Mouse (Mus musculus): ENCODE results near the gene Mepe. TPM values are rescaled to one million over a fixed set of nuclear protein-coding genes. Genes with fewer than 3 reads are reported as not detected.

Mepe gene
- polyA plus RNA-seq, 1 experiment from 2014 or later = not detected

DNA sequence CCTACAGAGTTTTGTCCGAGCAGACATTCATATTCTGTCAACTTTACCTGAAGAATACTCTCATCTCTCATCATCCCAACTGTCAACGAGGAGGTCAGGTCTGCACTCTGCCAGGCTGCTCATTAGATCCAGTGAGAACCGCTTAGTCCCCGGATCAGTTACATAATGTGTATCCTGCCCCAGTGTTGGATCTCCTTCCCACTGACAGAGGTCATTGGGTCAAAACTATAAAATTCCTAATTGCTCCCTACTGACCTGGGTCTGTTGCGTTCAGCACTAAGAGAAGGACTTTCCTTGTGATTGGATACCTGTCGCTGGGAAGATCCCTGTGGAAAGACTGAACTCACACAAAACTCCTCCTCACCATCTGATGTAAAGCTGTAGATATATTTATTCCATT lies 34.1 kb downstream of the Mepe start:
- Histone ChIP-seq H3K9ac (no peak overlapping the region), H3K36me3 (no peaks in the 10 kb centered on the region), H3K9me3 (replicated peaks) (no peaks in the 10 kb centered on the region), H3K4me3 (no peak overlapping the region), H3K27ac (no peak overlapping the region), H3K4me2 (no peak overlapping the region), H3K4me1 (no peaks in the 10 kb centered on the region), H3K27me3 (replicated peaks) (no peaks in the 10 kb centered on the region)
- WGBS (ENCODE audit: insufficient replicate concordance) = 63% methylated on average over 6 of the region's 6 CpGs
- no peak for ATAC-seq

DNA sequence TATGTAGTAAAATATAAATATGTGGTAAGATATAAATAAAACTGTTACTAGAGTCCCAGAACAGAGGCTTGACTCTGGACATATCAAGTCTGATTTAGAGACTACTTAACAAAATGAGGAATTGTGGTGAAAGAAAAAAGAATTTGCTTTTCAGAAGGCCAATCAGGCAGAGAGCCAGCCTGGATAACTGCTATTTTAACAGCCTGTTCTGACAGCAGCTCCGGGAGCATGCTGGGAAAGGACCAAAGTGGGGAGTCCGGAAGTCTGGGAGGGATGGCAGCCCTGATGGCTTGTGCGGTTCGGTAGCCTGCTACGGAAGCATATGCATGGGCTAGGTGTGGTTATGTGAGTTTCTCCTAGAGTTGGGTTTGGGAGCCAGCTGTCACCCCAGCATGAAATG lies 45.5 kb downstream of the Mepe start:
- Histone ChIP-seq H3K4me3 (no peak overlapping the region), H3K36me3 (no peaks in the 10 kb centered on the region), H3K9me3 (replicated peaks) (no peaks in the 10 kb centered on the region), H3K4me2 (no peak overlapping the region), H3K27ac (no peak overlapping the region), H3K27me3 (replicated peaks) (no peaks in the 10 kb centered on the region), H3K4me1 (no peaks in the 10 kb centered on the region), H3K9ac (no peak overlapping the region)
- 87% methylated on average over 5 of the region's 5 CpGs for WGBS (ENCODE audit: insufficient replicate concordance)
- ATAC-seq = no peak

DNA sequence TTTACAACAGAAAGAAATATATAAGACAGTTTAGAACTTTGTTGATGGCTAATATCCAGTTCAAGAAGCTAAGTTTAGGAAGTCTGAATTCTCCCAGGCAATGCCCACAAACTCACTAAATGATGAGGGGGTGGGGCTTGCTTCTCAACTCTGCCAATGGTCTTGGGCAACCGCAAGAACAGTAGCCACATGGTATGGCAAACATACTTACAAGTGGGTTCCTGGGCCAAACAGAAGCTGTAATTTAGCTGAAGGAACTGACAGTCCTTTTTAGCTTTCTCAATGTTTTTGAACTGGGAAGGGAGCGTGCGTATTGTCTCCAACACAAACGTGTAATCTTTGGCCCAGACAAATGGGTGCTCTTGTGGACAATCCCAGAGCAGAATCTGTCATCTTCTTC lies 46.2 kb downstream of the Mepe start:
- H3K27ac ChIP-seq = no peak overlapping the region
- H3K9ac ChIP-seq = no peak overlapping the region
- H3K4me1 ChIP-seq = no peaks in the 10 kb centered on the region
- WGBS (ENCODE audit: insufficient replicate concordance) = 77% methylated on average over 4 of the region's 4 CpGs
- ATAC-seq = no peak
- no peaks in the 10 kb centered on the region for H3K9me3 ChIP-seq (replicated peaks)
- H3K4me2 ChIP-seq = no peak overlapping the region
- no peak overlapping the region for H3K4me3 ChIP-seq
- H3K36me3 ChIP-seq = no peaks in the 10 kb centered on the region
- H3K27me3 ChIP-seq (replicated peaks) = no peaks in the 10 kb centered on the region

DNA sequence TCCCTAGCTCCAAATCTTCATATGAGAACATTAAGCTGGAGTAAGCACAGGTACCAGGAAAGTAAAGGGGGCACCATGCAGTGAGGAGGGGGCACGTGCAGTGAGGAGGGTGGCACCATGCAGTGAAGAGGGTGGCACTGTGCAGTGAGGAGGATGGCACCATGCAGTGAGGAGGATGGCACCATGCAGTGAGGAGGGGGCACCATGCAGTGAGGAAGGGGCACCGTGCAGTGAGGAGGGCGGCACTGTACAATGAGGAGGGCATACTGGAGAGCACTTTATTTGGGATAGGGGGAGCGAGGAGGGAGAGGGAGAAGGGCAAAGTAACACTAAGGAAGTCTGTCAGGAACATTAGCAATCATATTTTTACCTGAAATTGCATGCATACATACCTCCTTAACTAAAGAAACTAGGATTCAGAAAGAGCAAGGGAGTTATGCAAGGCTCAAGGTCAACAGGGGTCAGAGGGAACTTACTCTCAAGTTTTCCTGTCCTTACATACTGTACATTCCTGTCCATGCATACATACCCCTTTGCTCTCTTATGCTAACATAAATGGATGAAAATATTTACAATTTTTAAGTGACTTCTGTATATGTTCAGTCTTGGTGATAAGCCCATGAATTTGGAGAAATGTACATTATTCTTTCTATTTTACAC lies 48.6 kb downstream of the Mepe start:
- H3K9ac ChIP-seq = no peak overlapping the region
- H3K36me3 ChIP-seq = no peaks in the 10 kb centered on the region
- H3K4me1 ChIP-seq = no peaks in the 10 kb centered on the region
- ATAC-seq = no peak
- no peak overlapping the region for H3K4me2 ChIP-seq
- H3K27ac ChIP-seq = no peak overlapping the region
- H3K27me3 ChIP-seq (replicated peaks) = no peaks in the 10 kb centered on the region
- no peaks in the 10 kb centered on the region for H3K9me3 ChIP-seq (replicated peaks)
- WGBS (ENCODE audit: insufficient replicate concordance) = 57% methylated on average over 4 of the region's 4 CpGs
- no peak overlapping the region for H3K4me3 ChIP-seq

DNA sequence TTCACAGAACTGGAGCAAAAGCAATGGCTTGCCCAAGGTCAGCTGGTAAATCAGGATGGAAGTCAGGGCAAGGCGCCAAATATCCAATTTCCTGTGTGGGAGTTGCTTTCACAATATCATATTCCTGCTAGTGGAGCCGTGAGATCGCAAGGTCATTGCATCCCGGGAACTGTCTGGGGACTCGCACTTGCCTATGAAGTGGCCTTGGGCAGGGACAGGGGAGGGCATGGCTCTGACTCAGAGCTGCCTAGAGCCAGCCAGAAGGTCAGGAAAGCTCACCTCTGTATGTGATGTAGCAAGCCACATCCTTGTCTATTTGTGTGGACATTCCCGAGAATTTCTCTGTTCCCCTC lies 49.2 kb downstream of the Mepe start:
- 63% methylated on average over 6 of the region's 6 CpGs for WGBS (ENCODE audit: insufficient replicate concordance)

DNA sequence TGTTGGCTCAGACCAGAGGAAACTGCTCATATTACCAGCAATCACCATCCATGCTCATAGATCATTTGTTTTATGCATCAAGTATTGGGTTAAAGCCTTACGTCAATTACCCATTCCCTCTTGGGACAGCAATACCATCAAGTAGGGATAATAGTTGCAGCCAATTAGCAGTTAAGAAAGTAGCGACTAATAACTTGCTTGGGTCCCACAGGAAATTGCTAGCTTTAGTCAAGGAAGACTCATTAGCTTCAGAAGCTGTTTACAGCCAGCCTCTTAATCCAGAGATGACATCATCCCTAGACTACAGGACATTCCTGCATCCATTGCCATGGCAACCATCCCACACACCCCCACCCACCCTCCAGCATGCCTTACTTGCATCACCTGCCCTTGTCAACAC lies 50.0 kb downstream of the Mepe start:
- Histone ChIP-seq H3K4me3 (no peak overlapping the region), H3K27ac (no peak overlapping the region), H3K4me1 (no peaks in the 10 kb centered on the region), H3K36me3 (no peaks in the 10 kb centered on the region), H3K9ac (no peak overlapping the region), H3K27me3 (replicated peaks) (no peaks in the 10 kb centered on the region), H3K9me3 (replicated peaks) (no peaks in the 10 kb centered on the region), H3K4me2 (no peak overlapping the region)
- 63% methylated on average over 2 of the region's 2 CpGs for WGBS (ENCODE audit: insufficient replicate concordance)
- no peak for ATAC-seq

More for the DNA sequence above, 49.2 kb downstream of the Mepe start:
- Histone ChIP-seq H3K4me1 (no peaks in the 10 kb centered on the region), H3K4me3 (no peak overlapping the region), H3K9ac (no peak overlapping the region), H3K27ac (no peak overlapping the region), H3K4me2 (no peak overlapping the region), H3K9me3 (replicated peaks) (no peaks in the 10 kb centered on the region), H3K27me3 (replicated peaks) (no peaks in the 10 kb centered on the region), H3K36me3 (no peaks in the 10 kb centered on the region)
- no peak for ATAC-seq

DNA sequence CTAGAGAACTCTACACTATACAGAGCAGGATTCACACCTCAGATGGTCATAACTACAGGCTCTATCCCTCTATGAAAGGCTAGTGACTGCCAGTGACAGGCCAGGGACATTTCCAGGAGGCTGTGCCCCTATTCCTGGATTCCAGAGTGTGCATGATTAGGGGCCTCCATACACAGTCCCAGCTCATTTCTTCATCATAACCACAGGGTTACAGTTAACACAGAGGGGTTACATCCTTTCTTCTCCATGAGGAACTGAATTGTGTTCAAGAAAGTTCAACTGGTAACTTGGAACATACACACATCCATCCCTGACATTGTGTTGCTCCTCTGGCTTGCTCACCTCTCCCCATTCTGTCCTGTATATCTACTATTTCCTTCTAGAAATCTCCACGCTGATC lies 51.8 kb downstream of the Mepe start:
- WGBS (ENCODE audit: insufficient replicate concordance) = 46% methylated on average over 1 of the region's 1 CpGs
- H3K4me3 ChIP-seq = no peak overlapping the region
- H3K9ac ChIP-seq = no peak overlapping the region
- H3K27ac ChIP-seq = no peak overlapping the region
- H3K36me3 ChIP-seq = no peaks in the 10 kb centered on the region
- H3K27me3 ChIP-seq (replicated peaks) = no peaks in the 10 kb centered on the region
- H3K4me1 ChIP-seq = no peaks in the 10 kb centered on the region
- H3K9me3 ChIP-seq (replicated peaks) = no peaks in the 10 kb centered on the region
- no peak overlapping the region for H3K4me2 ChIP-seq
- no peak for ATAC-seq

DNA sequence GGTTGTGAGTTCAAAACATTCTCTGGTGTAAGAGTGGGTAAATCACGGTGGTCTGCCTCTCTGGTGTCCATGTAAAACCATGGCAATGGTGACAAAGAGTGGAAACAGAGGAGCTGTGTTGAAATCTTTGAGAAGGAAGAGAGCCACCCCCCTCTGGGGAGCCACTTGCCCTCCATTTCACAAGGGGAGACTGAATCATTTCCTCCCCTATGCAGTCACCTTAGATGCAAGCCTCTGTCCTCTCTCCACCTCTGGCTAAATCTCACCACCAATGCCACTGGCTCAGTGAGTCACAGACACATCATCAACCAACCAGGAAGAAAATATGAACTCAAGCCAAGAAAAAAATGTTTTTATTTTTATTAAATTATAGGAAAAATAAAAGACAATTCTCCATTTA lies 55.4 kb downstream of the Mepe start:
- no peak overlapping the region for H3K9ac ChIP-seq
- no peak overlapping the region for H3K27ac ChIP-seq
- no peaks in the 10 kb centered on the region for H3K9me3 ChIP-seq (replicated peaks)
- H3K27me3 ChIP-seq (replicated peaks) = no peaks in the 10 kb centered on the region
- no peaks in the 10 kb centered on the region for H3K36me3 ChIP-seq
- 50% methylated on average over 1 of the region's 1 CpGs for WGBS (ENCODE audit: insufficient replicate concordance)
- no peak for ATAC-seq
- H3K4me1 ChIP-seq = no peaks in the 10 kb centered on the region
- H3K4me3 ChIP-seq = no peak overlapping the region
- no peak overlapping the region for H3K4me2 ChIP-seq

DNA sequence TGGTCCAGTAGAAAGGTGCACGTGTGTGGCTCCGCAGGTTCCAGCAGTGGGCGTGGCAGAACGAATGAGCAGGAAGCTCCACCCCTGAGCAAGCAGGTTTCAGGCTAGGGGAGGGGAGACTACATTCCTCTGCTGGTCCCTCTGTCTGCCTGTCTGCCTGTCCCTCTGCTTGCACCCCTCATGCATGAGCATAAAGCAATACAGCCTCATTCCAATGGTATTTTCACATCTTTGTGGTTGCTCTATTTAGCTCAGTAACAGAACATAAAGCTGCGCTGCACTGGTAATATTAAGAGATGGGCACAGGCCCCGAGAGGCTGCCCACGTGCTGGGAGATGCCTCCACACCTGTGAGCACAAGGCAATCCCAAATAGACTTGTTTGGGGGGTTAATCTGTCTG lies 56.5 kb downstream of the Mepe start:
- H3K36me3 ChIP-seq = no peaks in the 10 kb centered on the region
- 60% methylated on average over 3 of the region's 7 CpGs for WGBS (ENCODE audit: insufficient replicate concordance)
- H3K9me3 ChIP-seq (replicated peaks) = no peaks in the 10 kb centered on the region
- H3K4me3 ChIP-seq = no peak overlapping the region
- H3K4me1 ChIP-seq = no peaks in the 10 kb centered on the region
- H3K4me2 ChIP-seq = no peak overlapping the region
- ATAC-seq = no peak
- no peak overlapping the region for H3K9ac ChIP-seq
- no peak overlapping the region for H3K27ac ChIP-seq
- H3K27me3 ChIP-seq (replicated peaks) = no peaks in the 10 kb centered on the region

DNA sequence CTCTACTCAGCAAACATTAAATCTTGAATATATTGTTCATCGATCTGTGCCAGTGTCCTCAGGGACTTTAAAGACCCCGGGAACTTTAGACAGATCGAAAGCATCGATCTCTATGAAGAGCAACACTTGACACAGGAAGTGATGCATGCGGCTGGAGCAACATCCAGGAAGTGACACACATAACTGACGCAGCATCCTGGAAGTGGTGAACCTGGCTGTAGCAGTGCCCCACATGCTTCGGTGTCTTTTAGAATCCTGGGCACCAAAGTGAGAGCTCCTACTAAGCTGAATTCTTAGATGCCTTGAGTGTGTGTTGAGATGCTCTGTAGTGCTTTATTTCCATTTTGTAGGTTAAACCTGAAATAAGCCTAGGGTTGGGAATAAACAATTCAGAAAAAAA lies 59.4 kb downstream of the Mepe start:
- H3K27ac ChIP-seq = no peak overlapping the region
- no peak overlapping the region for H3K9ac ChIP-seq
- no peaks in the 10 kb centered on the region for H3K36me3 ChIP-seq
- no peaks in the 10 kb centered on the region for H3K4me1 ChIP-seq
- H3K9me3 ChIP-seq (replicated peaks) = no peaks in the 10 kb centered on the region
- no peak overlapping the region for H3K4me3 ChIP-seq
- no peak for ATAC-seq
- no peak overlapping the region for H3K4me2 ChIP-seq
- no peaks in the 10 kb centered on the region for H3K27me3 ChIP-seq (replicated peaks)
- WGBS (ENCODE audit: insufficient replicate concordance) = 71% methylated on average over 7 of the region's 7 CpGs

DNA sequence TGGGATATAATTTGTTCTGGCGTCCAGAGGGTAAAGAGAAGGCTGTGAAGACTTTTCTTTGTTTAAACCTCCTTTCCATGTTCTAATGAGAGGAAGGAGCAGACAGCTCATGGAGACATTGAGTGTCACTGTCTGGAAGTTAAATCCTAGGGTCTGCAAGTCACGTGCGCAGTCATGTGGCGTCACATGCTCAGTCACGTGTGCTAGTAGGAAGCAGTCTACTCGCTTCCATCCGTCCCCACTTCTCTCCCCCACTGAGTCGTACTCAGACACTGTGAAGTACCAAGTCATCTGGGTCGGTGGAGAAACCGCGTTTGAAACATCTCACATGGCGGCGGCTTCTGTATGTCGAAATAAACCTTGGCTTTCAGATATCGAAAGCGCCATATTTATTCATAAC lies 60.4 kb downstream of the Mepe start:
- no peaks in the 10 kb centered on the region for H3K27me3 ChIP-seq (replicated peaks)
- H3K9ac ChIP-seq = no peak overlapping the region
- no peak overlapping the region for H3K27ac ChIP-seq
- no peaks in the 10 kb centered on the region for H3K4me1 ChIP-seq
- no peak overlapping the region for H3K4me2 ChIP-seq
- 80% methylated on average over 16 of the region's 16 CpGs for WGBS (ENCODE audit: insufficient replicate concordance)
- ATAC-seq = no peak
- H3K4me3 ChIP-seq = no peak overlapping the region
- no peaks in the 10 kb centered on the region for H3K9me3 ChIP-seq (replicated peaks)
- no peaks in the 10 kb centered on the region for H3K36me3 ChIP-seq

DNA sequence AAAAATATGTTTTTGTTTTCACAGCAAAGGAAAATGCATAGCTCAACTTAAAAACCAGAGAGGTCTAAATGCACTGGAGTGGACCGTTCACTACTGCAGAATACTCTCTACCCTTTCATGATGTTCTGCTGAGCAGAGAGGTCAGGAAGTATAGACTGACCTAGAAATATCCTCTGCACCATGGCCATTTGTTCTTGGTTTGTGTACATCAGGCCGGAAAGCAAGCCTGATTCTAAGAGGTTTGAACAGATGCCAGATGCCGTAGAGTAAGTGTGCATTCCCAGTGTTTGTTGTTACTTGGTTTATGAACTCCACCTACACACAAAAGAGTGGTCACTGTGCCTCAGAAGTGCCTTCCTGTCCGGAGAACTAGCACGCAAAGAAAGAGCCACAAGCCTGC lies 61.8 kb downstream of the Mepe start:
- Histone ChIP-seq H3K9ac (no peak overlapping the region), H3K4me1 (no peaks in the 10 kb centered on the region), H3K27ac (no peak overlapping the region), H3K4me3 (no peak overlapping the region), H3K36me3 (no peaks in the 10 kb centered on the region), H3K9me3 (replicated peaks) (no peaks in the 10 kb centered on the region), H3K4me2 (no peak overlapping the region), H3K27me3 (replicated peaks) (no peaks in the 10 kb centered on the region)
- ATAC-seq = no peak
- 77% methylated on average over 5 of the region's 5 CpGs for WGBS (ENCODE audit: insufficient replicate concordance)
